Mouse (Mus musculus) hindbrain, embryonic 11.5 days (tissue): ENCODE results near the gene Mrvi1. TPM values are rescaled to one million over a fixed set of nuclear protein-coding genes. Genes with fewer than 3 reads are reported as not detected.

Experiments
- ATAC-seq: fragments of 200-750 bp; cut with Nextera tagmentation; 2 replicates; pipeline ENCODE4 v1.8.0; 2017; ENCODE audit warnings: mild to moderate bottlenecking, moderate TSS enrichment, moderate library complexity; ENCODE audit not compliant: low FRiP score
- DNase-seq: peaks from one replicate; pipeline ENCODE4 v3.0.0-alpha.2; 2015; ENCODE audit warnings: low spot score
- H3K27ac ChIP-seq: fragments of 300-500 bp; sonication (generic); 2 replicates; pipeline ENCODE4 v1.5.1; 2014; ENCODE audit warnings: mild to moderate bottlenecking, low read depth, low read length
- H3K27me3 ChIP-seq: fragments of 300-500 bp; sonication (generic); 2 replicates; pipeline ENCODE4 v1.6.1; 2014; ENCODE audit warnings: mild to moderate bottlenecking, low read length, moderate library complexity, mixed read lengths; ENCODE audit not compliant: control insufficient read depth, insufficient read depth
- H3K36me3 ChIP-seq: fragments of 300-500 bp; sonication (generic); 2 replicates; pipeline ENCODE4 v1.6.1; 2014; ENCODE audit warnings: mild to moderate bottlenecking, low read length, moderate library complexity, mixed read lengths; ENCODE audit not compliant: control insufficient read depth, insufficient read depth
- H3K4me1 ChIP-seq: fragments of 300-500 bp; sonication (generic); replicated peaks from 2 replicates; pipeline ENCODE4 v1.6.1; 2014; ENCODE audit warnings: low read length, mixed read lengths; ENCODE audit not compliant: control insufficient read depth, insufficient read depth
- H3K4me2 ChIP-seq: fragments of 300-500 bp; sonication (generic); replicated peaks from 2 replicates; pipeline ENCODE4 v1.6.1; 2014; ENCODE audit warnings: mild to moderate bottlenecking, low read depth, low read length
- H3K4me3 ChIP-seq: fragments of 300-500 bp; sonication (generic); 2 replicates; pipeline ENCODE4 v1.5.1; 2014; ENCODE audit warnings: low read depth, low read length
- H3K9ac ChIP-seq: fragments of 300-500 bp; sonication (generic); 2 replicates; pipeline ENCODE4 v1.6.1; 2014; ENCODE audit warnings: low read depth, low read length
- H3K9me3 ChIP-seq: fragments of 300-500 bp; sonication (generic); 2 replicates; pipeline ENCODE4 v1.6.1; 2016; ENCODE audit warnings: low read length; ENCODE audit not compliant: control insufficient read depth
- WGBS: fragments of 180-500 bp; shearing (Covaris S2); extraction: QIAGEN DNeasy Blood & Tissue Kit; methylation state at CpG from one replicate; pipeline ENCODE4 v1.1.7; 2014; 5-methylcytosine and 5-hydroxymethylcytosine counted together
- polyA plus RNA-seq: library from polyadenylated mRNA; unstranded; fragments of >200 nt; fragmentation: Nextera tagmentation; extraction: Ambion mirVana; gene quantifications from 2 replicates; pipeline ENCODE4 v1.2.1, GENCODE M21; 2014

The Mrvi1 gene
- polyA plus RNA-seq, 1 experiment from 2014 or later: 1.4 TPM

DNA sequence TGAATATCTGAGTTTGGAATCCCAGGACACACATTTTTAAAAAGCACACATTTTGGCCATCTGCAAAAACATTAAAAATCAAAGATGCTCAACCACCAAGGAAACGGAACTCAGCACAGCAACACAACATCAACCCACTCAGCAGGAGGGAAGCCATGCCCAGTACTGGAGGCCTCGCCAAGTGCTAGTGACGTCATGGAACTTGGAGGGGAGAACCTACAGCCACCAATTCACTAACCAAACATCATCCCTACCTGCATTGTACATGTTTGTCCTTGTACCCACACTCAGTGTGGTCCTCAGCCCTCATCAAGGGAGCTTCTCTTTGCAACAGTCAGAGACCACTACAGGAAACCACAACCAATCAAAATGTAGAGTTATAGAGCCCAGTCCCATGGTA, 16.9 kb downstream of the Mrvi1 start:
- Histone ChIP-seq H3K27me3 (no peaks in the 10 kb centered on the region), H3K4me1 (no peaks in the 10 kb centered on the region), H3K9me3 (no peaks in the 10 kb centered on the region), H3K4me2 (no peak overlapping the region), H3K9ac (no peak overlapping the region), H3K4me3 (no peak overlapping the region), H3K27ac (no peak overlapping the region), H3K36me3 (no peaks in the 10 kb centered on the region)
- ATAC-seq (no peak), DNase-seq (no peak)
- WGBS: 74% methylated on average over 3 of the region's 3 CpGs

GRCm38 (mm10) chr7:110963655-110963997, 18.6 kb downstream of the Mrvi1 start:
- 80% methylated on average over 3 of the region's 3 CpGs for WGBS
- no peaks in the 10 kb centered on the region for H3K27me3 ChIP-seq
- H3K9ac ChIP-seq: no peak overlapping the region
- no peak for ATAC-seq
- H3K36me3 ChIP-seq: no peaks in the 10 kb centered on the region
- H3K4me3 ChIP-seq: no peak overlapping the region
- no peak for DNase-seq
- H3K4me2 ChIP-seq: no peak overlapping the region
- H3K4me1 ChIP-seq: no peaks in the 10 kb centered on the region
- no peak overlapping the region for H3K27ac ChIP-seq
- H3K9me3 ChIP-seq: no peaks in the 10 kb centered on the region

DNA sequence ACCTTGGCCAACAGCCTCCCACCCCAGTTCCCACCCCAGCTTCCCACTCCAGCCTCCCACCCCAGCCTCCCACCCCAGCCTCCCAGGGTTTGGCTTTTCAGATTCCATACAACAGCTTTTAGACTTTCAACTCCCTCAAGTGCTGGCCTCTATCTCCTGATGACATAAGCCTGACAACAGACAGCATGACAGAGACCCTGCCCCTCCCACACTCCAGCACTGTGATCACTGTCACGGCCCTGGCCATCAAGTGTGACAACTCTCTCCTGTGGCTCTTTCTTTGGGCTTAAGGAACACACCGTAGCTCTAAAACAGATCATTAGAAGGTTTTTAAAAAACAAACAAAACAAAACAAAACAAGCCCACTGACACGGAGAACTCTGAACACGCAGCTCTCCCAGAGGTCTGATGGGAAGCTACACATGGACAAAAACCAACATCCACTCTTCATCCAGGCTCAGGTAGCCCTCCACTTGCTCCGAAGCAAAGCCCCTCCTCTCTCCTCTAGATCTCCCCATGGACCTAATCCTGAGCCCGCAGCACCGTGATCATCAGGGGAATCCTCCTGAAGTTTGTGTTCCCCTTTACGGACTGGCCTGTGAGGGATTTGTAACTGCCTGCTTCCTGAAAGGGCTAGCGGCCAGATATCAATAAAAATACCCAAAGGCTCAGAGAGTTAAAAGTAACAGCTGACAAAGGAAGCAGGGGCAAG, 19.2 kb downstream of the Mrvi1 start:
- H3K27ac ChIP-seq: no peak overlapping the region
- no peaks in the 10 kb centered on the region for H3K9me3 ChIP-seq
- no peaks in the 10 kb centered on the region for H3K4me1 ChIP-seq
- H3K27me3 ChIP-seq: no peaks in the 10 kb centered on the region
- DNase-seq: no peak
- no peaks in the 10 kb centered on the region for H3K36me3 ChIP-seq
- H3K4me2 ChIP-seq: no peak overlapping the region
- H3K4me3 ChIP-seq: no peak overlapping the region
- WGBS: 73% methylated on average over 9 of the region's 9 CpGs
- H3K9ac ChIP-seq: no peak overlapping the region
- ATAC-seq: no peak

DNA sequence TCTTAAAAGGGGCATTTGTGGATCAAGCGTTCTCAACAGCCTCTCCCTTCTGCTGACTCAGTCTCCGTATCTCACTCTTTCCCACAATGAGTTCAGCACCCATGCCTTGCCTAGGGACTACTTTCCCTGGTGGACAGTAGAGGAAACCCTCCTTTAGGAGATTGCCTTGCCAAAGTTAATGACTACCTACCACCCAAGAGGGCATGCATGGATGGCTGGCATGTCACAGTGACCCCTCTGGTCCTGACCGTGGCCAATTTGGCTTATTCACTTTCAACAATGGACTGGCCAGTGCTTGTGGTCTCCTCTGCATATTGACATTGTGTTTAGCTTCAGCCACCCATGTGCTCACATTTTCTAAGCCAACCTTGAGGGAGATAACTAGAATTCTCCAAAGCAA, 19.8 kb downstream of the Mrvi1 start:
- Histone ChIP-seq H3K27ac (no peak overlapping the region), H3K27me3 (no peaks in the 10 kb centered on the region), H3K4me3 (no peak overlapping the region), H3K4me1 (no peaks in the 10 kb centered on the region), H3K4me2 (no peak overlapping the region), H3K9me3 (no peaks in the 10 kb centered on the region), H3K36me3 (no peaks in the 10 kb centered on the region), H3K9ac (no peak overlapping the region)
- 86% methylated on average over 3 of the region's 3 CpGs for WGBS
- ATAC-seq (no peak), DNase-seq (no peak)

- Histone ChIP-seq H3K4me3 (no peak overlapping the region), H3K4me2 (no peak overlapping the region), H3K9ac (no peak overlapping the region), H3K9me3 (no peaks in the 10 kb centered on the region), H3K27me3 (no peaks in the 10 kb centered on the region), H3K27ac (no peak overlapping the region), H3K36me3 (no peaks in the 10 kb centered on the region), H3K4me1 (no peaks in the 10 kb centered on the region)
- no peak for ATAC-seq
- WGBS: 83% methylated on average over 14 of the region's 14 CpGs
- DNase-seq: no peak
Observed at GRCm38 (mm10) chr7:110956422-110957170, 25.7 kb downstream of the Mrvi1 start.

GRCm38 (mm10) chr7:110955576-110955975, 26.7 kb downstream of the Mrvi1 start:
- Histone ChIP-seq H3K4me3 (no peak overlapping the region), H3K27ac (no peak overlapping the region), H3K4me2 (no peak overlapping the region), H3K27me3 (no peaks in the 10 kb centered on the region), H3K36me3 (no peaks in the 10 kb centered on the region), H3K9ac (no peak overlapping the region), H3K4me1 (no peaks in the 10 kb centered on the region), H3K9me3 (no peaks in the 10 kb centered on the region)
- WGBS: 89% methylated on average over 2 of the region's 2 CpGs
- ATAC-seq (no peak), DNase-seq (no peak)

GRCm38 (mm10) chr7:110954072-110954858, 28.0 kb downstream of the Mrvi1 start:
- Histone ChIP-seq H3K4me2 (no peak overlapping the region), H3K9me3 (no peaks in the 10 kb centered on the region), H3K27ac (no peak overlapping the region), H3K36me3 (no peaks in the 10 kb centered on the region), H3K9ac (no peak overlapping the region), H3K4me1 (no peaks in the 10 kb centered on the region), H3K4me3 (no peak overlapping the region), H3K27me3 (no peaks in the 10 kb centered on the region)
- ATAC-seq: no peak
- DNase-seq: no peak
- 92% methylated on average over 6 of the region's 6 CpGs for WGBS

GRCm38 (mm10) chr7:110953210-110953609, 29.1 kb downstream of the Mrvi1 start:
- H3K27ac ChIP-seq: no peak overlapping the region

More at GRCm38 (mm10) chr7:110953210-110953609, 29.1 kb downstream of the Mrvi1 start:
- Histone ChIP-seq H3K36me3 (no peaks in the 10 kb centered on the region), H3K4me1 (no peaks in the 10 kb centered on the region), H3K4me2 (no peak overlapping the region), H3K9me3 (no peaks in the 10 kb centered on the region), H3K9ac (no peak overlapping the region), H3K27me3 (no peaks in the 10 kb centered on the region), H3K4me3 (no peak overlapping the region)
- ATAC-seq (no peak), DNase-seq (no peak)
- WGBS: 81% methylated on average over 1 of the region's 1 CpGs
